Mouse (Mus musculus): ENCODE results near the gene Pou2f3.

- TF ChIP-seq E2F4 (IDR thresholded peaks at IDR 0.05; ENCODE audit: borderline replicate concordance, low read depth, low read length) = no peak
- no peak for TF ChIP-seq GATA1 (IDR thresholded peaks at IDR 0.05; ENCODE audit: low read depth, low read length)
- TF ChIP-seq MAX (IDR thresholded peaks at IDR 0.05; ENCODE audit: low read length) = no peak
- TF ChIP-seq CTCF (IDR thresholded peaks at IDR 0.05 in 2 of 3, conservative IDR thresholded peaks at IDR 0.05 in 1 of 3; ENCODE audit: control insufficient read depth in 1 of 3, insufficient read depth in 1 of 3, low read depth in 2 of 3, low read length in 3 of 3, poor library complexity in 1 of 3, severe bottlenecking in 1 of 3) = no peak
- no peak for TF ChIP-seq EP300 (IDR thresholded peaks at IDR 0.05; ENCODE audit: low read depth in 1 of 2, low read length in 2 of 2)
- TF ChIP-seq ETS1 (IDR thresholded peaks at IDR 0.05; ENCODE audit: low read depth, low read length) = no peak
- no peak for TF ChIP-seq CHD2 (IDR thresholded peaks at IDR 0.05; ENCODE audit: low read length)
- TF ChIP-seq SMC3 (IDR thresholded peaks at IDR 0.05; ENCODE audit: low read depth, low read length) = no peak
- no peak for TF ChIP-seq HCFC1 (IDR thresholded peaks at IDR 0.05; ENCODE audit: low read depth, low read length)
- no peak for TF ChIP-seq MYC (IDR thresholded peaks at IDR 0.05; ENCODE audit: low read depth, low read length)
- TF ChIP-seq MAZ (IDR thresholded peaks at IDR 0.05; ENCODE audit: low read depth, low read length) = no peak
- TF ChIP-seq USF1 (IDR thresholded peaks at IDR 0.05; ENCODE audit: low read depth, low read length) = no peak
- no peak for TF ChIP-seq ZC3H11A (IDR thresholded peaks at IDR 0.05; ENCODE audit: low read depth, low read length)
- no peak for TF ChIP-seq USF2 (IDR thresholded peaks at IDR 0.05; ENCODE audit: borderline replicate concordance in 1 of 2, insufficient read depth in 1 of 2, low read depth in 1 of 2, low read length in 2 of 2)
Measured at GRCm38 (mm10) chr9:43188309-43189020, 21.7 kb downstream of the Pou2f3 start.

Measured in MEL (cell line).